Mouse (Mus musculus): ENCODE measurements around the gene Sln. TPM values are rescaled to one million over a fixed set of nuclear protein-coding genes. Genes with fewer than 3 reads are reported as not detected.

Sln gene
- polyA plus RNA-seq (2014; fragmentation: Nextera tagmentation; extraction: Ambion mirVana) = 10.4 and 10.6 TPM in 2 replicates

DNA sequence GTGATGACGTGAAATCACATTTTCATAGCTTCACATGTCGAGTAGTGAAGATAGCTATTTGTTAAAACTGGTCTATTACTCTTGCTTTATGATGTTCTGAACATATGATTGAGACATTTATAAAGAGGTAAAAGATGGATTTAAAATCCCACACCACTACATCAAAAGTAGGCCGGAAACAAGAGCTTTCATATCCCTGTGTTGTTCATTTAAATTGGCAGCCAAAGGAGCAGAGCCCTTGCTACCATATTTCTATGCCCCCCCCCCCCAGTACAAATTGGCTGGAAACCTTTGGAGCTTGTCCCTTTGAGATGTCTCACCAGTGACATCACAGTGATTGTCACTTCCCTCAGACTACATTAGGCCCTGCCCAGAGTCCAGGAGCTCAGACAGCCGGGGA is at the start of gene Sln:
Gene Sln (plus strand): TSS at position 301 of the 400 bp plus-strand sequence.
- no peak within 1 kb of the TSS for H3K9ac ChIP-seq (ENCODE audit: low read depth, low read length)
- H3K4me2 ChIP-seq = no peak within 1 kb of the TSS
- H3K4me3 ChIP-seq (ENCODE audit: low read depth, low read length) = no peak within 1 kb of the TSS
- 74% methylated on average over 4 of the region's 4 CpGs for WGBS (ENCODE audit: insufficient replicate concordance)
- no peak within 1 kb of the TSS for H3K27ac ChIP-seq (ENCODE audit: low read depth, low read length)
- H3K27me3 ChIP-seq (ENCODE audit: control insufficient read depth, insufficient read depth, low read length) = peaks cover 9% of the 10 kb centered on the region; the same call in 1 of the 2 replicates
- ATAC-seq (replicated peaks; ENCODE audit: insufficient number of reproducible peaks, low FRiP score, low TSS enrichment) = no peak
- no peaks in the 10 kb centered on the region for H3K36me3 ChIP-seq (ENCODE audit: control insufficient read depth, insufficient read depth, low read length)
- H3K4me1 ChIP-seq (ENCODE audit: control insufficient read depth, insufficient read depth, low read length) = no peaks in the 10 kb centered on the region
- no peaks in the 10 kb centered on the region for H3K9me3 ChIP-seq (replicated peaks; ENCODE audit: control insufficient read depth, low read length)

DNA sequence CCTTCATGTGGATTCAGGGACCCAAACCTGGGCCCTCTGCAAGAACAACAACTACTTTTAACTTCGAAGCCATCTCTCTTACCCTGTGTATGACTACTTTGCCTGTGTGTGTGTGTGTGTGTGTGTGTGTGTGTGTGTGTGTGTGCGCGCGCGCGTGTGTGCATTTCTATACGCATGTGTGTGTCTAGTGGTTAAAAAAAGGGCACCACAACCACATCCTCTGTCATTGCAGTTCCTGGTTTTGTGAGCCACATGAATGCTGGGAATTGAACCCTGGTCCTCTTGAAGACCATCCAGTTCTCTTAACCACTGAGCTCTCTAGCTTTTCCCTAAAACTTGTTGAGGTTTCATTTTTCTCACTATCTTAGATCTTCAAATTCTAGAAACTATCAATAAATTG is 47.0 kb upstream of the Sln start:
- Histone ChIP-seq H3K4me2 (no peak overlapping the region), H3K36me3 (ENCODE audit: control insufficient read depth, insufficient read depth, low read length) (no peaks in the 10 kb centered on the region), H3K27ac (ENCODE audit: low read depth, low read length) (no peak overlapping the region), H3K9ac (ENCODE audit: low read depth, low read length) (no peak overlapping the region), H3K4me1 (ENCODE audit: control insufficient read depth, insufficient read depth, low read length) (no peaks in the 10 kb centered on the region), H3K9me3 (replicated peaks; ENCODE audit: control insufficient read depth, low read length) (no peaks in the 10 kb centered on the region), H3K27me3 (ENCODE audit: control insufficient read depth, insufficient read depth, low read length) (no peaks in the 10 kb centered on the region), H3K4me3 (ENCODE audit: low read depth, low read length) (no peak overlapping the region)
- ATAC-seq (replicated peaks; ENCODE audit: insufficient number of reproducible peaks, low FRiP score, low TSS enrichment) = no peak
- WGBS (ENCODE audit: insufficient replicate concordance) = 92% methylated on average over 7 of the region's 7 CpGs

DNA sequence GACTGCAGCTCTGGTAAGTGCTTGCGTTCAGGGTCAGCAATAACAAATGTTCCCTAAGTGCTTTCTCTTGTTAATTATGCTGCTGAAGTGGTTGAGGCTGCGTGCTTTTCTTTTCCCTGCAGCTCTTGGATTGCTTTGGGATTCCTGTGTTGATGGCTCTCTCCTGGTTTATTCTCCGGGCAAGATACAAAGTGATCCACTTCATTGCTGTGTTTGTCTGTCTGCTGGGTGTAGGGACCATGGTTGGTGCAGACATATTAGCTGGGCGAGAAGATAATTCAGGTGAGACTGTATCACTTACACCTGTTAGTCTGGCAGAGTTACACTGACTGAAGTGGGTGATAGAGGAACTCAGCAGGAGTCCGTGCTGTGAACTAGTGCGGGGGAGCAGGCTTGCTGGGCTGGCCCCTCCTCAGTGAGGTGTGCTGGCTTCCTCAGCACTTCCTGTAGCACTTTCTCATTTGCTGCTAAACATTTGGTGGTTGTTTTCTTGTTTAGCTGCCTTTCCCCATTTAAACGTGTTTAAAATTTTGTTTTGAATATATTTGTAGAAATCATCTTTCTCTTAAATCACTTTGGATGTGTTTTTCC is 43.4 kb upstream of the Sln start:
- Histone ChIP-seq H3K4me2 (no peak overlapping the region), H3K9ac (ENCODE audit: low read depth, low read length) (no peak overlapping the region), H3K27me3 (ENCODE audit: control insufficient read depth, insufficient read depth, low read length) (no peaks in the 10 kb centered on the region), H3K36me3 (ENCODE audit: control insufficient read depth, insufficient read depth, low read length) (no peaks in the 10 kb centered on the region), H3K4me1 (ENCODE audit: control insufficient read depth, insufficient read depth, low read length) (no peaks in the 10 kb centered on the region), H3K27ac (ENCODE audit: low read depth, low read length) (no peak overlapping the region), H3K9me3 (replicated peaks; ENCODE audit: control insufficient read depth, low read length) (no peaks in the 10 kb centered on the region), H3K4me3 (ENCODE audit: low read depth, low read length) (no peak overlapping the region)
- 15% methylated on average over 7 of the region's 7 CpGs for WGBS (ENCODE audit: insufficient replicate concordance)
- no peak for ATAC-seq (replicated peaks; ENCODE audit: insufficient number of reproducible peaks, low FRiP score, low TSS enrichment)

DNA sequence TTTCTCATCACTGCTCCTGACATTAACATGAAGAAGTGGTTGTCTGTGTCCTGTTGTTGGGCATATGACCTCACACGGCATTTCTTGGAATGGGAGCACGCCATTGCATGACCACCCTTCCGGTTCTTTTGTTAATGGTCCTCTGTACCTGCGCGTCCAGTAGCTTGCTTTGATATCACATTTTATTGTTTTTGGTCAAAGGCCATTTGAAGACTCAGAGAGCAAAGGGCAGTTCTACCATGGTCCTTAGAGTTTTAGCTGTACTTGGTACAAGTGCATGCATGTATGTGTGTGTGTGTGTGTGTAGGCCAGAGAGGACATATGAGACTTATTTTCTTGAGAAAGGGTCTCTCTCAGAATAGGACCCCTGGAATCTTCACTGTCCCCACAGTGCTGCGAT is 36.5 kb upstream of the Sln start:
- Histone ChIP-seq H3K27me3 (ENCODE audit: control insufficient read depth, insufficient read depth, low read length) (no peaks in the 10 kb centered on the region), H3K9me3 (replicated peaks; ENCODE audit: control insufficient read depth, low read length) (no peaks in the 10 kb centered on the region), H3K4me1 (ENCODE audit: control insufficient read depth, insufficient read depth, low read length) (no peaks in the 10 kb centered on the region), H3K27ac (ENCODE audit: low read depth, low read length) (no peak overlapping the region), H3K4me2 (no peak overlapping the region), H3K4me3 (ENCODE audit: low read depth, low read length) (no peak overlapping the region), H3K36me3 (ENCODE audit: control insufficient read depth, insufficient read depth, low read length) (no peaks in the 10 kb centered on the region), H3K9ac (ENCODE audit: low read depth, low read length) (no peak overlapping the region)
- no peak for ATAC-seq (replicated peaks; ENCODE audit: insufficient number of reproducible peaks, low FRiP score, low TSS enrichment)
- 92% methylated on average over 6 of the region's 6 CpGs for WGBS (ENCODE audit: insufficient replicate concordance)

DNA sequence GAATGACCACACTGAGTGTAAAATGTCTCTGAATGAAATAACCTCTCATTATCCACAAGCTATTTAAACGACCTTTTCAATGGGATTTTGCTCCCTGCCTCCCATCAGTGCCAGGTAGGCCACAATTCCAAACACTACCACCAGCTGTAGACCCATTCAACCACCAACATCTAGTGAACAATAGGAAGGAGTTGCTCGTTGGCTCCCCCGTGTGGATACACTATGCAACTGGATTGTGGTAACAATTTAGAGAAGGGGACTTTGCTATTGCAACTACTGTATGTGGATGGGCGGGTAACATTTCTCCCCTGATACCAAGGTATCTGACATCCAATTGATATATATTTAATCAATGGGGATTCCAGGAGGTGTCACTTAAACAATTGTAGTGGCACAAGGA is 31.2 kb upstream of the Sln start:
- H3K4me1 ChIP-seq (ENCODE audit: control insufficient read depth, insufficient read depth, low read length) = no peaks in the 10 kb centered on the region
- no peaks in the 10 kb centered on the region for H3K36me3 ChIP-seq (ENCODE audit: control insufficient read depth, insufficient read depth, low read length)
- H3K4me3 ChIP-seq (ENCODE audit: low read depth, low read length) = no peak overlapping the region
- H3K27ac ChIP-seq (ENCODE audit: low read depth, low read length) = no peak overlapping the region
- no peaks in the 10 kb centered on the region for H3K9me3 ChIP-seq (replicated peaks; ENCODE audit: control insufficient read depth, low read length)
- H3K9ac ChIP-seq (ENCODE audit: low read depth, low read length) = no peak overlapping the region
- 26% methylated on average over 4 of the region's 4 CpGs for WGBS (ENCODE audit: insufficient replicate concordance)
- no peaks in the 10 kb centered on the region for H3K27me3 ChIP-seq (ENCODE audit: control insufficient read depth, insufficient read depth, low read length)
- no peak for ATAC-seq (replicated peaks; ENCODE audit: insufficient number of reproducible peaks, low FRiP score, low TSS enrichment)
- H3K4me2 ChIP-seq = no peak overlapping the region

DNA sequence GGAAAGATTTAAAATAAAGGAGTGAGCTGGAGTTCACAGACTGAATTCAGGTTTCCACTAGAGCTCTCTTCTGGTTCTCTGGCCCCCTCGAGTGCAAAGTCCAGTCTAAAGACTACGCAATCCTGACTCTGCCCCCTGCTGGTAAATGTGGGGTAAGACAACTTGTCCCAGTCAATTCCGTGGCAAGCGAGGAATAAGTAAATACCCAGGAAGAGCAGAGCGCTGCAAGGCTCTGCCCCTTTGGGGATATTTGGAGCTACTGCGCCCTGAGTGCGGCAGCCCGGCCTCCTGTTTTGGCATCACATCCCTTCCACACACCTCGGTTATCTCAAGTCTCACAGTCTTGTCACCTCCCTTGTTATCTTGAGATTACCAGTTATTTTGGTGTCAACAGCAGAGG is 24.6 kb upstream of the Sln start:
- no peak overlapping the region for H3K4me3 ChIP-seq (ENCODE audit: low read depth, low read length)
- WGBS (ENCODE audit: insufficient replicate concordance) = 6% methylated on average over 9 of the region's 9 CpGs
- no peak overlapping the region for H3K27ac ChIP-seq (ENCODE audit: low read depth, low read length)
- no peaks in the 10 kb centered on the region for H3K27me3 ChIP-seq (ENCODE audit: control insufficient read depth, insufficient read depth, low read length)
- H3K9ac ChIP-seq (ENCODE audit: low read depth, low read length) = no peak overlapping the region
- H3K4me1 ChIP-seq (ENCODE audit: control insufficient read depth, insufficient read depth, low read length) = no peaks in the 10 kb centered on the region
- no peak for ATAC-seq (replicated peaks; ENCODE audit: insufficient number of reproducible peaks, low FRiP score, low TSS enrichment)
- H3K36me3 ChIP-seq (ENCODE audit: control insufficient read depth, insufficient read depth, low read length) = no peaks in the 10 kb centered on the region
- peak overlapping the region; percentile 9 for H3K4me2 ChIP-seq
- H3K9me3 ChIP-seq (replicated peaks; ENCODE audit: control insufficient read depth, low read length) = no peaks in the 10 kb centered on the region

DNA sequence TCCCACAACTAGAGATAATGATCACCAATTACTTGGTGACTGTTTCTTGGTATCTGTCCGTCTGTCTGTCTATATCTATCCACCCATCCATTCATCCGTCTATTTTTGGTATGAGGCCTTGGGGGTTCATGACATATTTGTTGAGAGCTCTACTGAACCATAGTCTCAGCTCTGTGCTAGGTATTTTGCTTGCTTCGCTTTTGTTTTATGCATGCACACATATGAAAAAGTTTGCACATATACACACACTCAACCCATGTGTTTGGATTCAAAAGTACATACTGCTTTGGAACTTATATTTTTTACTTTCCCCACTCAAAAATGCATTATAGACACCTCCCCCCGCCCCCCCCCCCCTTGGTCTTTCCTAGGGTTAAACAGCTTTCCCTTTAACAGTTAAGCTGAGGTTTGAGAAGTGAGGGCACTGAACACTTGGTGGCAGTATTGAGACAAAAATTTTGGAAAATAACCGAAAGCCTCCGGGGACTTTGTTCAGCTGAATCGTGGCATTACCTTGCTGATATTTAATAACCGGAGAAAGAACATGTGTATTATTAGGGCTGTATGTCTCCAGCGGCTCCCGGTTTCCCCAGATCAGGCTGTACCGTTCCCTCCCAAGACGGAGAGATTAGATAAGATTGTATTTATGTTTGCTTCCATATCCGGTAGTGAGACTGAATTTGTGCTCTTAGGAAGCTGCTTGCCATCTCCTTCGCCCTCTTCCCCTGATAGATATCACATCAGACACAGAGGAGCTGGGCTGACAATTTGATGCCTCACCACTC is 20.7 kb upstream of the Sln start:
- H3K27ac ChIP-seq (ENCODE audit: low read depth, low read length) = no peak overlapping the region
- H3K4me1 ChIP-seq (ENCODE audit: control insufficient read depth, insufficient read depth, low read length) = no peaks in the 10 kb centered on the region
- H3K9ac ChIP-seq (ENCODE audit: low read depth, low read length) = peak overlapping the region; percentile 44
- no peaks in the 10 kb centered on the region for H3K27me3 ChIP-seq (ENCODE audit: control insufficient read depth, insufficient read depth, low read length)
- no peak for ATAC-seq (replicated peaks; ENCODE audit: insufficient number of reproducible peaks, low FRiP score, low TSS enrichment)
- H3K4me3 ChIP-seq (ENCODE audit: low read depth, low read length) = peak overlapping the region; percentile 39
- peak overlapping the region; percentile 72 for H3K4me2 ChIP-seq
- H3K36me3 ChIP-seq (ENCODE audit: control insufficient read depth, insufficient read depth, low read length) = no peaks in the 10 kb centered on the region
- 16% methylated on average over 14 of the region's 14 CpGs for WGBS (ENCODE audit: insufficient replicate concordance)
- no peaks in the 10 kb centered on the region for H3K9me3 ChIP-seq (replicated peaks; ENCODE audit: control insufficient read depth, low read length)

DNA sequence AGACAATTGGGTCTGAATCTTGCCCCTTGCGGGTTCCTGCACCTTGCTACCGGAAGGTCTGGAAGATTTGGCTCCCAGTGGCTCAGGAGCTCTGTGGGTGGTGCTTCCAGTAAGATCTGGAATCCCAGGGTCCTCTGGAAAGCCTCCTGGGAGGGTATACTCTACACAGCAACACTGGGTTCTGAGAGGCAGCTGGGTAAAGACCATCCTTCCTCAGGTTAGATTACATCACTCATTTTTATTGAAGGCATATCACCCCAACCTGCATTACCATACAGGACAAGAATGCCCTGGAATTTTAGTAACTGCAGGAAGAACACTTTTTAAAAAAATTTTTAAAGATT is 20.1 kb upstream of the Sln start:
- Histone ChIP-seq H3K9me3 (replicated peaks; ENCODE audit: control insufficient read depth, low read length) (no peaks in the 10 kb centered on the region), H3K4me3 (ENCODE audit: low read depth, low read length) (peak overlapping the region; percentile 39), H3K36me3 (ENCODE audit: control insufficient read depth, insufficient read depth, low read length) (no peaks in the 10 kb centered on the region), H3K4me2 (peak overlapping the region; percentile 72), H3K9ac (ENCODE audit: low read depth, low read length) (peak overlapping the region; percentile 44; the same call in 1 of the 2 replicates), H3K4me1 (ENCODE audit: control insufficient read depth, insufficient read depth, low read length) (no peaks in the 10 kb centered on the region), H3K27ac (ENCODE audit: low read depth, low read length) (no peak overlapping the region), H3K27me3 (ENCODE audit: control insufficient read depth, insufficient read depth, low read length) (no peaks in the 10 kb centered on the region)
- WGBS (ENCODE audit: insufficient replicate concordance) = 29% methylated on average over 2 of the region's 2 CpGs
- ATAC-seq (replicated peaks; ENCODE audit: insufficient number of reproducible peaks, low FRiP score, low TSS enrichment) = no peak

DNA sequence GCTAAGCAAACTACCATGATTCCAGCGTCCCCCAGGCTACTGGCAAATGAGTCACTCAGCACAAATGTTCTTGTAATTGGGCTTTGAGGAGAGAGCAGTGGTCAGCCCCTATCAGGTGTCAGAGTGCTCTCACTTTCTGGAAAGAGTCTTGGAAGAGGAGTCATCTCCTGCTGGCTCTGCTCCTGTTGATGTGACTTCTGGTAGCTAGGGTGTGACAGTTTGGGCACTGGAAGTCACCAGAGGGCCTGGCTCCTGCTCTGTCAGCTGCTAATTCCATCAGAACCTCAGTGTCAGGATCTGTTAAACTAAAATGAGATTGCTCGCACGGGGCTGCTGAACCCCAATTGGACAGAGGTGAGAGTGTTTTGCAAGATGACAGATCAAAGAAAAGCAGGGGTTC is 14.9 kb upstream of the Sln start:
- H3K4me2 ChIP-seq = no peak overlapping the region
- H3K36me3 ChIP-seq (ENCODE audit: control insufficient read depth, insufficient read depth, low read length) = no peaks in the 10 kb centered on the region
- no peak overlapping the region for H3K4me3 ChIP-seq (ENCODE audit: low read depth, low read length)
- H3K9me3 ChIP-seq (replicated peaks; ENCODE audit: control insufficient read depth, low read length) = no peaks in the 10 kb centered on the region
- no peak overlapping the region for H3K9ac ChIP-seq (ENCODE audit: low read depth, low read length)
- no peak for ATAC-seq (replicated peaks; ENCODE audit: insufficient number of reproducible peaks, low FRiP score, low TSS enrichment)
- H3K27ac ChIP-seq (ENCODE audit: low read depth, low read length) = no peak overlapping the region
- 23% methylated on average over 3 of the region's 3 CpGs for WGBS (ENCODE audit: insufficient replicate concordance)
- no peaks in the 10 kb centered on the region for H3K27me3 ChIP-seq (ENCODE audit: control insufficient read depth, insufficient read depth, low read length)
- no peaks in the 10 kb centered on the region for H3K4me1 ChIP-seq (ENCODE audit: control insufficient read depth, insufficient read depth, low read length)

Data from heart, embryonic 11.5 days (tissue).